Mouse (Mus musculus): ENCODE measurements around the gene Sema3a. TPM values are rescaled to one million over a fixed set of nuclear protein-coding genes. Genes with fewer than 3 reads are reported as not detected.

The Sema3a gene
- polyA plus RNA-seq, 1 experiment = 0.25 TPM

DNA sequence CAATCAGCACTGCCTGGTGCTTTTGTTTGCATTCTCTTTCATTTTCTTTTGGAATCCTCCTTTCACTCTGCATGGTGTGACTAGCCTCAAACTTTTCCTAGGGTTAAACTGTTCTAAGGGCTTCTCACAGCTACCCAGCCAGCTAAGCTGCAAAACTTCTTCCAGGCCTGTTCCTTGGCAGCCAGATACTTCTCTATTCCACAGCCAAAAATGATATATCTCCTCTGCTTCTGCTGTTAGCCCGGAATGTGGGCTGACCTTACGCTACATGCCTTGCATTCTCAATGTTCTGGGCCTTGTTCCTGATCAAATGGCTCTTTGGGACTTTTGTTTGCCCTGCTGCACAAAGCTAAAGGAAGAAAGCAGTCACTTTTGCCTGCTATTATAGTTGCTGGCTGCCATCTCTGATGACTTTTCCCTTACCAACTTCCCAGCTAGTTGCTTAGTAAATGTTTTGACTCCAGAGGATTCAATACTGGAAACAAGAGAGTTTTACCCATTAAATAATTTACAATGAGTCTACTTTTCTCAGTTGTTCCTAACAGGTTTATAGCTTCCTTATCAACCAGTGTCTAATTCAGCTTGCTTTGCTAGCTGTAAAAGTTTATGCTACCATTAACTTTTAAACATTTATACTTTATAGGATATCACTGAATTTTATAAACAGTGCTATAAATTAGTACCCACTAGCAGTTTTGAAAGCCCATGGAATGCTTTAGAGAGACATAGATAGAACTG, 422.4 kb downstream of the Sema3a start:
- H3K36me3 ChIP-seq (ENCODE audit: control insufficient read depth, insufficient read depth, low read length) = no peaks in the 10 kb centered on the region
- H3K4me3 ChIP-seq (ENCODE audit: low read depth, low read length) = no peak overlapping the region
- no peaks in the 10 kb centered on the region for H3K27me3 ChIP-seq (ENCODE audit: control insufficient read depth, insufficient read depth, low read length)
- H3K27ac ChIP-seq (ENCODE audit: insufficient read depth, low read depth, low read length) = no peak overlapping the region
- TF ChIP-seq CTCF (IDR thresholded peaks at IDR 0.05; ENCODE audit: extremely low read depth, insufficient read length, insufficient replicate concordance, low read depth, low read length) = no peak
- no peak for TF ChIP-seq POLR2A (IDR thresholded peaks at IDR 0.05; ENCODE audit: low read depth, low read length)
- WGBS = 34% methylated on average over 2 of the region's 2 CpGs
- no peaks in the 10 kb centered on the region for H3K4me1 ChIP-seq (ENCODE audit: control insufficient read depth, insufficient read depth, insufficient read length, low read length)

- Histone ChIP-seq H3K27ac (ENCODE audit: insufficient read depth, low read depth, low read length) (no peak overlapping the region), H3K4me1 (ENCODE audit: control insufficient read depth, insufficient read depth, insufficient read length, low read length) (no peaks in the 10 kb centered on the region), H3K36me3 (ENCODE audit: control insufficient read depth, insufficient read depth, low read length) (no peaks in the 10 kb centered on the region), H3K4me3 (ENCODE audit: low read depth, low read length) (no peak overlapping the region), H3K27me3 (ENCODE audit: control insufficient read depth, insufficient read depth, low read length) (no peaks in the 10 kb centered on the region)
- no peak for TF ChIP-seq CTCF (IDR thresholded peaks at IDR 0.05; ENCODE audit: extremely low read depth, insufficient read length, insufficient replicate concordance, low read depth, low read length)
- TF ChIP-seq POLR2A (IDR thresholded peaks at IDR 0.05; ENCODE audit: low read depth, low read length) = no peak
- WGBS = 20% methylated on average over 1 of the region's 1 CpGs
These were observed 423.0 kb downstream of the Sema3a start for GRCm38 (mm10) chr5:13548210-13548554.

- Histone ChIP-seq H3K27ac (ENCODE audit: insufficient read depth, low read depth, low read length) (no peak overlapping the region), H3K4me1 (ENCODE audit: control insufficient read depth, insufficient read depth, insufficient read length, low read length) (no peaks in the 10 kb centered on the region), H3K27me3 (ENCODE audit: control insufficient read depth, insufficient read depth, low read length) (no peaks in the 10 kb centered on the region), H3K36me3 (ENCODE audit: control insufficient read depth, insufficient read depth, low read length) (no peaks in the 10 kb centered on the region), H3K4me3 (ENCODE audit: low read depth, low read length) (no peak overlapping the region)
- no peak for TF ChIP-seq CTCF (IDR thresholded peaks at IDR 0.05; ENCODE audit: extremely low read depth, insufficient read length, insufficient replicate concordance, low read depth, low read length)
- TF ChIP-seq POLR2A (IDR thresholded peaks at IDR 0.05; ENCODE audit: low read depth, low read length) = no peak
- 77% methylated on average over 5 of the region's 5 CpGs for WGBS
These were observed 423.9 kb downstream of the Sema3a start for GRCm38 (mm10) chr5:13549080-13549479.

DNA sequence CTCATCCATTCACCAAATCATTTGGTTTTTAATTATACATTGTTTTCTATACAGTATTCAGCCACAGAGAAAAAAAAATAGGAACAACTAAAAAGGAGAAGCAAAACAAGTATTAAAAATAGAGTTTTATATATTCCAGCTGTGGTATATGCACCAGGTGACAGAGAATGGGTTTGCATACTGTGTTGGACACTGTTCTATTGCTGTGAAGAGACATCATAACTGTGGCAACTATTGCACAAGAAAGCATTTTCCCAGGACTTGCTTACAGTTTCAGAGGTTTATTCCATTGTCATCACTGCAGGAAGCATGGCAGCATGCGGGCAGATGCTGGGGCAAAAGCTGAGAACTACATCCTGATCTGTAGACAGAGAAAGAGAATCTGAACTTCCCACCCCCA, 425.7 kb downstream of the Sema3a start:
- Histone ChIP-seq H3K4me3 (ENCODE audit: low read depth, low read length) (no peak overlapping the region), H3K36me3 (ENCODE audit: control insufficient read depth, insufficient read depth, low read length) (no peaks in the 10 kb centered on the region), H3K4me1 (ENCODE audit: control insufficient read depth, insufficient read depth, insufficient read length, low read length) (no peaks in the 10 kb centered on the region), H3K27me3 (ENCODE audit: control insufficient read depth, insufficient read depth, low read length) (no peaks in the 10 kb centered on the region), H3K27ac (ENCODE audit: insufficient read depth, low read depth, low read length) (no peak overlapping the region)
- no peak for TF ChIP-seq POLR2A (IDR thresholded peaks at IDR 0.05; ENCODE audit: low read depth, low read length)
- no peak for TF ChIP-seq CTCF (IDR thresholded peaks at IDR 0.05; ENCODE audit: extremely low read depth, insufficient read length, insufficient replicate concordance, low read depth, low read length)
- 75% methylated on average over 1 of the region's 1 CpGs for WGBS

DNA sequence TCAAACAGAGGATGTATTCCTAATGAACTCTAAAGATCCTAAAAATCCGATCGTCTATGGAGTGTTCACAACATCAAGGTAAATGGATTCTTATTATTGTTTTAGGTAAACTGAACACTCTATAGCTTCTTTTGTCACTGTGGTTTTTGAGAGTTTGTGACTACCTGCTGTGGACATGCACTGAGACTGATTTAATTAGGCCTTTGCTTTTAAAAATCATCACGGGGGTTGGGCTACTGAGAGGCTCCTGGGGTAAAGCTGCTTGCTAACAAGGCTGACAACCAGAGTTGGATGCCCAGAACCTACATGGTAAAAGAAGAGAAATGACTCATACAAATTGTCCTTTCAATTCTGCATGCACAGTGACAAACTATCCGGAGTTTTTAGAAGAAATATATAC, 432.0 kb downstream of the Sema3a start:
- TF ChIP-seq CTCF (IDR thresholded peaks at IDR 0.05; ENCODE audit: extremely low read depth, insufficient read length, insufficient replicate concordance, low read depth, low read length) (no peak), POLR2A (IDR thresholded peaks at IDR 0.05; ENCODE audit: low read depth, low read length) (no peak)
- no peaks in the 10 kb centered on the region for H3K27me3 ChIP-seq (ENCODE audit: control insufficient read depth, insufficient read depth, low read length)
- no peak overlapping the region for H3K4me3 ChIP-seq (ENCODE audit: low read depth, low read length)
- no peaks in the 10 kb centered on the region for H3K4me1 ChIP-seq (ENCODE audit: control insufficient read depth, insufficient read depth, insufficient read length, low read length)
- 76% methylated on average over 4 of the region's 4 CpGs for WGBS
- no peak overlapping the region for H3K27ac ChIP-seq (ENCODE audit: insufficient read depth, low read depth, low read length)
- no peaks in the 10 kb centered on the region for H3K36me3 ChIP-seq (ENCODE audit: control insufficient read depth, insufficient read depth, low read length)

- WGBS = 74% methylated on average over 3 of the region's 3 CpGs
- Histone ChIP-seq H3K27me3 (ENCODE audit: control insufficient read depth, insufficient read depth, low read length) (no peaks in the 10 kb centered on the region), H3K4me3 (ENCODE audit: low read depth, low read length) (no peak overlapping the region), H3K4me1 (ENCODE audit: control insufficient read depth, insufficient read depth, insufficient read length, low read length) (no peaks in the 10 kb centered on the region), H3K36me3 (ENCODE audit: control insufficient read depth, insufficient read depth, low read length) (no peaks in the 10 kb centered on the region), H3K27ac (ENCODE audit: insufficient read depth, low read depth, low read length) (no peak overlapping the region)
- no peak for TF ChIP-seq POLR2A (IDR thresholded peaks at IDR 0.05; ENCODE audit: low read depth, low read length)
- TF ChIP-seq CTCF (IDR thresholded peaks at IDR 0.05; ENCODE audit: extremely low read depth, insufficient read length, insufficient replicate concordance, low read depth, low read length) = no peak
These were observed 448.7 kb downstream of the Sema3a start for GRCm38 (mm10) chr5:13573867-13574266.

DNA sequence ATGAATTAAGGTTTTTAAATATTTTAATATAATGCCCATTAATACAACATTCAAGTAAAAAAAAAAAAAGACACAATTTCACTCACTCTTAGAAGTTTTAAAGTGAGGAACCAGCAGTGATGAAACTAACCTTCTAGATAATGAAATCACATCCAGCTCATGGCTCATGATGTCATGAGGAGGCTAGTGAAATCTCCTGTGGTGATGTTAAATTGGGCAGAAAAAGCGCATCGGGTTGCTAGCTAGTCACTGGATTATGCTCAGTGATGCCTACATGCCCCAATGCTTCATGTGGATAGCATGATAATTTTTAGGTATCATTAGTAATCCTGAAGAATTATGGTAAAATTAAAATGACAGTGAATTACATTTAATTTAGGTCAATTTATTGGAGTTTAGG, 453.9 kb downstream of the Sema3a start:
- Histone ChIP-seq H3K36me3 (ENCODE audit: control insufficient read depth, insufficient read depth, low read length) (no peaks in the 10 kb centered on the region), H3K4me1 (ENCODE audit: control insufficient read depth, insufficient read depth, insufficient read length, low read length) (no peaks in the 10 kb centered on the region), H3K27me3 (ENCODE audit: control insufficient read depth, insufficient read depth, low read length) (no peaks in the 10 kb centered on the region), H3K27ac (ENCODE audit: insufficient read depth, low read depth, low read length) (no peak overlapping the region), H3K4me3 (ENCODE audit: low read depth, low read length) (no peak overlapping the region)
- WGBS = 84% methylated on average over 2 of the region's 2 CpGs
- TF ChIP-seq CTCF (IDR thresholded peaks at IDR 0.05; ENCODE audit: extremely low read depth, insufficient read length, insufficient replicate concordance, low read depth, low read length) (no peak), POLR2A (IDR thresholded peaks at IDR 0.05; ENCODE audit: low read depth, low read length) (no peak)
